Mouse (Mus musculus) heart, postnatal 0 days (tissue): ENCODE results near the gene Cldn12.
A peak's percentile ranks its signal among the peaks of the same experiment; 100 is the strongest.

ENCODE experiments used
- CTCF ChIP-seq: IDR thresholded peaks from 2 replicates; pipeline ENCODE4 v1.5.1; 2016; ENCODE audit warnings: antibody characterized with exemption, control low read depth, low read depth
- EP300 ChIP-seq: IDR thresholded peaks from 2 replicates; pipeline ENCODE4 v1.6.1; 2016; ENCODE audit warnings: antibody characterized with exemption, low read depth

DNA sequence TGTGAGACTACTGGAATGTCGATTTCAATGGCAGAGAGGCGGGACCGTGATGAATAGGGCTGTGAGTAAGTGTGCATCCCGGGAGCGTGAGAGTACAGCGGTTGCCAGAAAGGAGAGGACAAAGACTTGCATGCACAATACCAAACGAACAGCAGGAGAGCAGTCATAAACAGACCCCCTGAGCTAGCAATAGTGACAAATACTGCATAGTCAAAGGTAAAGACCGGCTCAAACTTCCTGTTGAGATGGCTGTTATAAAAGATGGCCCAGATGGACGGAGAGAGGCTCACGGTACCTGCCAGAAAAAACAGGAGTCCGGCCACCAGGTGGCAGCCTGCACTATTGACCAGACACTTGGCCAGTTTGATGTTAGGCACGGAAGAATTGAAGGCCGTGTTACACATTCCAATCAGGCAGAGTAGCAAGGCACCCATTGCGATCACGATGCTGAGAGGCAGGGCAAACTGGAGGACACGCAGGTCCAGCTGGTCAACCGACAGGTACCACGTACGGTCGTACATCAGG, 7.0 kb downstream of the Cldn12 start:
- TF ChIP-seq CTCF (peak; percentile 66), EP300 (no peak)
